Mouse (Mus musculus) right cerebral cortex, postnatal 25 days (tissue): ENCODE data around the gene Tspyl3.
"Not testable (repeated sequence)": the region's sequence is repeated elsewhere in the genome, so short reads cannot be mapped to it uniquely, and the experiment has no call there.

ENCODE experiments used
- DNase-seq: peaks from one replicate; pipeline ENCODE4 v3.0.0; 2022

Gene Tspyl3

GRCm38 (mm10) chr2:153224946-153225594 is at the start of gene Tspyl3:
Gene Tspyl3, minus strand, starts transcription at chr2:153225441.
- peak; percentile 55 for DNase-seq

GRCm38 (mm10) chr2:153274919-153275247 is 49.6 kb upstream of the Tspyl3 start:
- no peak for DNase-seq

GRCm38 (mm10) chr2:153274200-153274918 is 49.1 kb upstream of the Tspyl3 start:
- not testable (repeated sequence) for DNase-seq

GRCm38 (mm10) chr2:153270231-153270915 is 45.1 kb upstream of the Tspyl3 start:
- DNase-seq = not testable (repeated sequence)

- no peak for DNase-seq
These were observed 42.1 kb upstream of the Tspyl3 start for GRCm38 (mm10) chr2:153267331-153267730.

GRCm38 (mm10) chr2:153263053-153263452 is 37.8 kb upstream of the Tspyl3 start:
- no peak for DNase-seq

GRCm38 (mm10) chr2:153259864-153260674 is 34.8 kb upstream of the Tspyl3 start:
- DNase-seq = no peak

- no peak for DNase-seq
These were observed 34.0 kb upstream of the Tspyl3 start for GRCm38 (mm10) chr2:153259030-153259863.

- no peak for DNase-seq
These were observed 31.4 kb upstream of the Tspyl3 start for GRCm38 (mm10) chr2:153256604-153257003.

- no peak for DNase-seq
These were observed 24.5 kb upstream of the Tspyl3 start for GRCm38 (mm10) chr2:153249751-153250150.

- no peak for DNase-seq
These were observed 16.9 kb upstream of the Tspyl3 start for GRCm38 (mm10) chr2:153242156-153242555.

GRCm38 (mm10) chr2:153241250-153242014 is 16.2 kb upstream of the Tspyl3 start, which contains the start of the genes Plagl2 and Pofut1:
Gene Plagl2, minus strand, starts transcription at chr2:153241426.
Gene Pofut1, plus strand, starts transcription at chr2:153241533.
- peak; percentile 89 for DNase-seq

- DNase-seq = no peak
These were observed 15.5 kb upstream of the Tspyl3 start for GRCm38 (mm10) chr2:153240701-153241235.

- no peak for DNase-seq
These were observed 14.7 kb upstream of the Tspyl3 start for GRCm38 (mm10) chr2:153239860-153240480.

GRCm38 (mm10) chr2:153239021-153239859 is 14.0 kb upstream of the Tspyl3 start:
- DNase-seq = no peak

- no peak for DNase-seq
These were observed 13.2 kb upstream of the Tspyl3 start for GRCm38 (mm10) chr2:153238406-153238805.

GRCm38 (mm10) chr2:153237891-153238290 is 12.7 kb upstream of the Tspyl3 start:
- DNase-seq = no peak

- DNase-seq = no peak
These were observed 12.0 kb upstream of the Tspyl3 start for GRCm38 (mm10) chr2:153237193-153237592.

GRCm38 (mm10) chr2:153228523-153228922 is 3.3 kb upstream of the Tspyl3 start:
- DNase-seq = no peak
